Comparison of ENCODE assay signal across 8 mouse cellular contexts in the genomic region with DNA sequence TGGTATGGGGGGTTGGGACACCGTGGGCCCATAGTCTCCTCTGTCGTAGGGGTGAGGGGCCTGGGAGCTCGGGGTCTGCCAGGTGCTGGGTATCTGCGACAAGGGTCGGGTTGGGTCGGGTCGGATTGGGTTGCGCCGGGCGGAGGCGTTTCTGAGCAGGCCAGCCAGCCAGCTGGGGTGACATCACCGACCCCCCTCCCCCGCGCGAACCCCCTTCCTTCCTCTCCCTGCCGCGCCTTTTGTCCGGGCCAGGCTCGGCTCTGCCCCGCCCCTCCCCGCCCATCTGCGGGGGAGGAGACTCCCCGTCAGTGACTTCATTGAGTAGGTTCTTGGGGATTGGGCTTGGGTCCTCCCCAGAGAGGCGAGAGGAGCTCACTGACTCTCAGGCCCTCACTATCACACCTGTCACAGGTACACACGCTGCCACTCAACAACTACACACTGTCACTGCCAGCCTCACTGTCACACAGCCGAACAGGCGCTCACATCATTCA. TPM values are rescaled to one million over a fixed set of nuclear protein-coding genes. Genes with fewer than 3 reads are reported as not detected.
DNase-seq lines count a peak whose midpoint lies in the region; ATAC-seq and TF ChIP-seq lines count a peak whose summit lies in the region.

No protein-coding gene starts in this region.

- peak overlapping the region; percentile 99 for H3K9ac ChIP-seq in heart, embryonic 16.5 days (ENCODE audit: low read length)
- H3K9ac ChIP-seq in neural tube, embryonic 15.5 days (replicated peaks), result peak overlapping the region; percentile 87

- peak overlapping the region; percentile 76 for H3K4me3 ChIP-seq in bone marrow macrophage, adult 2 months (ENCODE audit: insufficient read depth, low read length)
- peak overlapping the region; percentile 79 for H3K4me3 ChIP-seq in heart, embryonic 16.5 days (ENCODE audit: low read length)
- H3K4me3 ChIP-seq in neural tube, embryonic 15.5 days (replicated peaks), result peak overlapping the region; percentile 63

- ATAC-seq in CD4-positive, CD25-positive, alpha-beta regulatory T cell, adult 4 months, result peak; percentile 54
- ATAC-seq in heart, embryonic 16.5 days (replicated peaks; ENCODE audit: extremely low read depth, insufficient read depth, low FRiP score), result peak; percentile 59
- peak; percentile 74 for ATAC-seq in neural tube, embryonic 15.5 days (ENCODE audit: low FRiP score)

- peak; percentile 51 for DNase-seq in fibroblast of lung, adult 2 months (ENCODE audit: low read depth)
- DNase-seq in kidney, postnatal 36 days, result peak; percentile 90 to 94
- DNase-seq in lung, adult 18-20 months, result peak; percentile 91 to 95
- peak; percentile 85 to 90 for DNase-seq in thymus, adult 18-20 months

- H3K4me2 ChIP-seq in heart, embryonic 16.5 days (ENCODE audit: low read depth, low read length), result peak overlapping the region; percentile 73
- peak overlapping the region; percentile 95 for H3K4me2 ChIP-seq in neural tube, embryonic 15.5 days

- no peak for TF ChIP-seq POLR2A in bone marrow macrophage, adult 2 months (IDR thresholded peaks at IDR 0.05; ENCODE audit: borderline replicate concordance, low read depth, low read length)

- TF ChIP-seq CTCF in bone marrow macrophage, adult 2 months (IDR thresholded peaks at IDR 0.05; ENCODE audit: low read depth, low read length), result no peak

- 2% methylated on average over 15 of the region's 27 CpGs for WGBS in heart, embryonic 16.5 days
- under 1% methylated on average over 21 of the region's 27 CpGs for WGBS in neural tube, embryonic 15.5 days

- H3K36me3 ChIP-seq in heart, embryonic 16.5 days (ENCODE audit: control insufficient read depth, insufficient read depth), result no peaks in the 10 kb centered on the region
- H3K36me3 ChIP-seq in neural tube, embryonic 15.5 days, result no peaks in the 10 kb centered on the region

- H3K4me1 ChIP-seq in bone marrow macrophage, adult 2 months (ENCODE audit: control insufficient read depth, insufficient read depth, low read length), result peaks cover 10% of the 10 kb centered on the region
- peaks cover 44% of the 10 kb centered on the region for H3K4me1 ChIP-seq in heart, embryonic 16.5 days (ENCODE audit: control insufficient read depth, insufficient read depth, low read length)
- peaks cover 91% of the 10 kb centered on the region for H3K4me1 ChIP-seq in neural tube, embryonic 15.5 days

- no peaks in the 10 kb centered on the region for H3K9me3 ChIP-seq in heart, embryonic 16.5 days (replicated peaks; ENCODE audit: control insufficient read depth, low read length)
- no peaks in the 10 kb centered on the region for H3K9me3 ChIP-seq in neural tube, embryonic 15.5 days (replicated peaks)

- H3K27me3 ChIP-seq in heart, embryonic 16.5 days (ENCODE audit: control insufficient read depth, insufficient read depth, low read length), result peaks cover 5% of the 10 kb centered on the region
- no peaks in the 10 kb centered on the region for H3K27me3 ChIP-seq in neural tube, embryonic 15.5 days (replicated peaks)

- peak overlapping the region; percentile 53 for H3K27ac ChIP-seq in bone marrow macrophage, adult 2 months (ENCODE audit: insufficient read depth, low read depth, low read length)
- H3K27ac ChIP-seq in heart, embryonic 16.5 days (ENCODE audit: low read length), result peak overlapping the region; percentile 98
- peak overlapping the region; percentile 94 for H3K27ac ChIP-seq in neural tube, embryonic 15.5 days (replicated peaks)

RNA-seq across cellular contexts. Expression of a gene that starts 0.5 kb away (rescaled TPM):
- polyA plus RNA-seq in CD4-positive, CD25-positive, alpha-beta regulatory T cell, adult 4 months (2017; shearing (Covaris generic)), result 1 to 10 TPM; 4.9 to 7.0 TPM
- 11.7 and 13.5 TPM in 2 replicates for polyA plus RNA-seq in bone marrow macrophage, adult 2 months (2012; ENCODE audit: insufficient read depth, insufficient read length, missing spikeins)
- polyA plus RNA-seq in heart, embryonic 16.5 days (2015; fragmentation: Nextera tagmentation; extraction: Ambion mirVana), result 16.9 and 17.2 TPM in 2 replicates
- 44.3 and 48.7 TPM in 2 replicates for polyA plus RNA-seq in neural tube, embryonic 15.5 days (2015; fragmentation: Nextera tagmentation; extraction: Ambion mirVana)

RNA-seq across cellular contexts. Expression of a gene that starts 19.3 kb away (rescaled TPM):
- polyA plus RNA-seq in CD4-positive, CD25-positive, alpha-beta regulatory T cell, adult 4 months (2017; shearing (Covaris generic)), result under 1 TPM in 1 of 2 experiments, not detected in 1; 0.48 TPM
- polyA plus RNA-seq in bone marrow macrophage, adult 2 months (2012; ENCODE audit: insufficient read depth, insufficient read length, missing spikeins), result not detected in 2 replicates
- polyA plus RNA-seq in heart, embryonic 16.5 days (2015; fragmentation: Nextera tagmentation; extraction: Ambion mirVana), result 0.47 and 1.4 TPM in 2 replicates
- 0.31 and 0.50 TPM in 2 replicates for polyA plus RNA-seq in neural tube, embryonic 15.5 days (2015; fragmentation: Nextera tagmentation; extraction: Ambion mirVana)

RNA-seq across cellular contexts. Expression of a gene that starts 33.7 kb away (rescaled TPM):
- polyA plus RNA-seq in CD4-positive, CD25-positive, alpha-beta regulatory T cell, adult 4 months (2017; shearing (Covaris generic)), result under 1 TPM in 1 of 2 experiments, not detected in 1; 0.05 TPM
- polyA plus RNA-seq in bone marrow macrophage, adult 2 months (2012; ENCODE audit: insufficient read depth, insufficient read length, missing spikeins), result 0.20 and 0.70 TPM in 2 replicates
- 4.8 and 5.8 TPM in 2 replicates for polyA plus RNA-seq in heart, embryonic 16.5 days (2015; fragmentation: Nextera tagmentation; extraction: Ambion mirVana)
- 40.2 and 46.1 TPM in 2 replicates for polyA plus RNA-seq in neural tube, embryonic 15.5 days (2015; fragmentation: Nextera tagmentation; extraction: Ambion mirVana)

RNA-seq across cellular contexts. Expression of a gene that starts 50.2 kb away (rescaled TPM):
- 100 to 1,000 TPM; 164 to 202 TPM for polyA plus RNA-seq in CD4-positive, CD25-positive, alpha-beta regulatory T cell, adult 4 months (2017; shearing (Covaris generic))
- 157 and 165 TPM in 2 replicates for polyA plus RNA-seq in bone marrow macrophage, adult 2 months (2012; ENCODE audit: insufficient read depth, insufficient read length, missing spikeins)
- 457 and 488 TPM in 2 replicates for polyA plus RNA-seq in heart, embryonic 16.5 days (2015; fragmentation: Nextera tagmentation; extraction: Ambion mirVana)
- 477 and 496 TPM in 2 replicates for polyA plus RNA-seq in neural tube, embryonic 15.5 days (2015; fragmentation: Nextera tagmentation; extraction: Ambion mirVana)

Comparison
In these comparisons a context has a peak if more than half of its experiments do, and no peak if none do; other contexts are left out.
1. Peak in every context shown above with its lines: DNase-seq, ATAC-seq, H3K4me3 ChIP-seq and H3K27ac ChIP-seq.